Mouse (Mus musculus) activated CD4-positive, CD25-positive, alpha-beta regulatory T cell, adult 4 months (primary cell): ENCODE results near the gene Pdss2. TPM values are rescaled to one million over a fixed set of nuclear protein-coding genes. Genes with fewer than 3 reads are reported as not detected.

Source experiments
- ATAC-seq: one replicate; pipeline ENCODE4 v1.8.0; 2017
- polyA plus RNA-seq, 2 experiments: library from polyadenylated mRNA; unstranded; fragments of 100-300 nt; shearing (Covaris generic); gene quantifications; one replicate each; pipeline ENCODE4 v1.2.1; 2017

Gene Pdss2
- polyA plus RNA-seq, 2 experiments from 2014 or later = 6.1 to 8.2 TPM

GRCm38 (mm10) chr10:43312658-43313417 is 91.6 kb downstream of the Pdss2 start:
- ATAC-seq = no peak

- ATAC-seq = no peak
These were observed 93.9 kb downstream of the Pdss2 start for GRCm38 (mm10) chr10:43315228-43315627.

GRCm38 (mm10) chr10:43317327-43317951 is 96.2 kb downstream of the Pdss2 start:
- no peak for ATAC-seq

GRCm38 (mm10) chr10:43321019-43321418 is 99.7 kb downstream of the Pdss2 start:
- no peak for ATAC-seq

- no peak for ATAC-seq
These were observed 101.3 kb downstream of the Pdss2 start for GRCm38 (mm10) chr10:43322446-43323178.

- no peak for ATAC-seq
These were observed 102.1 kb downstream of the Pdss2 start for GRCm38 (mm10) chr10:43323386-43323785.

GRCm38 (mm10) chr10:43329813-43330212 is 108.5 kb downstream of the Pdss2 start:
- no peak for ATAC-seq

- peak; percentile 32 for ATAC-seq
These were observed 109.4 kb downstream of the Pdss2 start for GRCm38 (mm10) chr10:43330691-43331090.

- ATAC-seq = no peak
These were observed 110.8 kb downstream of the Pdss2 start for GRCm38 (mm10) chr10:43331931-43332701.

GRCm38 (mm10) chr10:43335874-43336273 is 114.6 kb downstream of the Pdss2 start:
- no peak for ATAC-seq

GRCm38 (mm10) chr10:43337110-43337509 is 115.8 kb downstream of the Pdss2 start:
- ATAC-seq = no peak

GRCm38 (mm10) chr10:43339811-43340210 is 118.5 kb downstream of the Pdss2 start:
- ATAC-seq = no peak

- no peak for ATAC-seq
These were observed 128.4 kb downstream of the Pdss2 start for GRCm38 (mm10) chr10:43349718-43350117.

GRCm38 (mm10) chr10:43357884-43358283 is 136.6 kb downstream of the Pdss2 start:
- no peak for ATAC-seq

- no peak for ATAC-seq
These were observed 141.7 kb downstream of the Pdss2 start for GRCm38 (mm10) chr10:43362947-43363346.

- ATAC-seq = no peak
These were observed 142.2 kb downstream of the Pdss2 start for GRCm38 (mm10) chr10:43363431-43363851.

GRCm38 (mm10) chr10:43365909-43366308 is 144.6 kb downstream of the Pdss2 start:
- no peak for ATAC-seq

- ATAC-seq = no peak
These were observed 147.3 kb downstream of the Pdss2 start for GRCm38 (mm10) chr10:43368611-43369010.

GRCm38 (mm10) chr10:43372315-43372714 is 151.0 kb downstream of the Pdss2 start:
- ATAC-seq = no peak

GRCm38 (mm10) chr10:43373035-43373434 is 151.7 kb downstream of the Pdss2 start:
- no peak for ATAC-seq

GRCm38 (mm10) chr10:43373666-43374065 is 152.4 kb downstream of the Pdss2 start:
- ATAC-seq = no peak

GRCm38 (mm10) chr10:43375286-43375685 is 154.0 kb downstream of the Pdss2 start:
- ATAC-seq = no peak

GRCm38 (mm10) chr10:43376749-43377148 is 155.5 kb downstream of the Pdss2 start:
- ATAC-seq = no peak
